Mouse (Mus musculus) CH12.LX (cell line): ENCODE data around the gene Cwc22.

Experiments used
- CTCF ChIP-seq, 2 experiments: IDR thresholded peaks in 1 of 2; conservative IDR thresholded peaks in 1 of 2; 2 replicates each; pipeline ENCODE4 v1.5.1; 2011 to 2012; ENCODE audit warnings: low read depth in 2 of 2, low read length in 2 of 2, improper control_type of control experiment in 1 of 2, inconsistent platforms in 1 of 2, mild to moderate bottlenecking in 1 of 2, moderate library complexity in 1 of 2
- E2F4 ChIP-seq: IDR thresholded peaks from 2 replicates; pipeline ENCODE4 v1.6.1; 2011; ENCODE audit warnings: low read depth, low read length, improper control_type of control experiment; ENCODE audit not compliant: insufficient replicate concordance
- ETS1 ChIP-seq: conservative IDR thresholded peaks from 2 replicates; pipeline ENCODE4 v1.6.1; 2012; ENCODE audit warnings: low read depth, mild to moderate bottlenecking, inconsistent platforms, low read length, improper control_type of control experiment, moderate library complexity
- KAT2A ChIP-seq: IDR thresholded peaks from 2 replicates; pipeline ENCODE4 v1.6.1; 2012; ENCODE audit warnings: low read length, improper control_type of control experiment, inconsistent platforms; ENCODE audit not compliant: insufficient replicate concordance
- MAZ ChIP-seq: IDR thresholded peaks from 2 replicates; pipeline ENCODE4 v1.6.1; 2012; ENCODE audit warnings: low read depth, mild to moderate bottlenecking, inconsistent platforms, low read length, improper control_type of control experiment, moderate library complexity
- MXI1 ChIP-seq: IDR thresholded peaks from 2 replicates; pipeline ENCODE4 v1.6.1; 2011; ENCODE audit warnings: mild to moderate bottlenecking, low read depth, low read length, improper control_type of control experiment
- NRF1 ChIP-seq: IDR thresholded peaks from 2 replicates; pipeline ENCODE4 v1.6.1; 2014; ENCODE audit warnings: low read depth, mild to moderate bottlenecking, inconsistent platforms, low read length, improper control_type of control experiment, moderate library complexity
- POLR2A ChIP-seq: IDR thresholded peaks from 2 replicates; pipeline ENCODE4 v1.6.1; 2011; ENCODE audit warnings: low read depth, mild to moderate bottlenecking, improper control_type of control experiment, low read length
- RAD21 ChIP-seq: IDR thresholded peaks from 2 replicates; pipeline ENCODE4 v1.6.1; 2011; ENCODE audit warnings: low read depth, mild to moderate bottlenecking, low read length, improper control_type of control experiment, moderate library complexity
- TCF12 ChIP-seq: IDR thresholded peaks from 2 replicates; pipeline ENCODE4 v1.6.1; 2014; ENCODE audit warnings: low read depth, mild to moderate bottlenecking, inconsistent platforms, low read length, improper control_type of control experiment
- ZC3H11A ChIP-seq: IDR thresholded peaks from 2 replicates; pipeline ENCODE4 v1.6.1; 2012; ENCODE audit warnings: low read depth, mild to moderate bottlenecking, inconsistent platforms, low read length, improper control_type of control experiment
- ZKSCAN1 ChIP-seq: IDR thresholded peaks from 2 replicates; pipeline ENCODE4 v1.6.1; 2012; ENCODE audit warnings: low read depth, inconsistent platforms, low read length, improper control_type of control experiment, borderline replicate concordance
- ZMIZ1 ChIP-seq: IDR thresholded peaks from 2 replicates; pipeline ENCODE4 v1.6.1; 2012; ENCODE audit warnings: low read depth, mild to moderate bottlenecking, inconsistent platforms, low read length, improper control_type of control experiment

DNA sequence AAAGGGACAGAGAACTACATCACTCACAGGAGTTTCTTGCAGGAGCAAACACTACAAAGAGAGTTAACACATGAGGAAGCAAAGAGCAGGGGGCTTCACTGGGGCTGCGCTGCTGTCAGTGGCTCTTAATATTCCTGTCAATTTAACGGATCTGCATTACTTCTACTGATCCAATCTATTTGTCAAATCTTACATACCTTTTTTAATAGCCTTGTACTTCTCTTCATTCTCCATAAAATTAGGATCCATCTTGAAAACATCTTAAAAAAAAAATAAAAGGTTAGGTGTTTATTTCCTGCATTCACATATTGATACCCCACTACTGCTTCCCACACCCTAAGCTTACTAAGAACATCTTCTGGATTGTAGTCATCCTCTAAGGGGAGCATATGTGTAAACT is 25.6 kb downstream of the Cwc22 start:
- TF ChIP-seq CTCF (conservative IDR thresholded peaks at IDR 0.05 in 1 of 2, IDR thresholded peaks at IDR 0.05 in 1 of 2; ENCODE audit: low read depth in 2 of 2, low read length in 2 of 2) (no peak), MAZ (no peak), E2F4 (no peak), MXI1 (no peak), RAD21 (no peak), NRF1 (no peak), POLR2A (no peak), ZMIZ1 (no peak), ETS1 (no peak), ZKSCAN1 (no peak), TCF12 (no peak), ZC3H11A (no peak), KAT2A (no peak)
